Mouse (Mus musculus) myocyte (in vitro differentiated cells): Measurements from ENCODE around the gene Mest.

Experiments used
- E2F4 ChIP-seq: IDR thresholded peaks from one replicate; pipeline ENCODE4 v1.6.1; 2011; ENCODE audit warnings: mild to moderate bottlenecking, control low read depth, moderate library complexity; ENCODE audit not compliant: insufficient read depth
- MYOD1 ChIP-seq, 3 experiments: IDR thresholded peaks; one replicate each; pipeline ENCODE4 v1.6.1; 2011; ENCODE audit warnings: control low read depth in 2 of 3, low read depth in 2 of 3, mild to moderate bottlenecking in 2 of 3, moderate library complexity in 1 of 3; ENCODE audit not compliant: insufficient read length in 2 of 3, control insufficient read depth in 1 of 3
- MYOG ChIP-seq, 3 experiments: IDR thresholded peaks; one replicate each; pipeline ENCODE4 v1.6.1; 2011; ENCODE audit warnings: control low read depth in 2 of 3, low read depth in 2 of 3, mild to moderate bottlenecking in 2 of 3; ENCODE audit not compliant: insufficient read length in 2 of 3, control insufficient read depth in 1 of 3, insufficient read depth in 1 of 3
- POLR2A ChIP-seq: IDR thresholded peaks from one replicate; pipeline ENCODE4 v1.6.1; 2011; ENCODE audit warnings: low read depth, mild to moderate bottlenecking, control low read depth, moderate library complexity; ENCODE audit not compliant: insufficient read length
- POLR2AphosphoS2 ChIP-seq: IDR thresholded peaks from one replicate; pipeline ENCODE4 v1.6.1; 2011; ENCODE audit warnings: low read depth, control low read depth; ENCODE audit not compliant: insufficient read length
- REST ChIP-seq: IDR thresholded peaks from one replicate; pipeline ENCODE4 v1.6.1; 2011; ENCODE audit warnings: mild to moderate bottlenecking, control low read depth, moderate library complexity; ENCODE audit not compliant: insufficient read depth, insufficient read length
- SRF ChIP-seq: IDR thresholded peaks from one replicate; pipeline ENCODE4 v1.6.1; 2011; ENCODE audit warnings: low read depth; ENCODE audit not compliant: control insufficient read depth, insufficient read length
- TCF12 ChIP-seq: IDR thresholded peaks from one replicate; pipeline ENCODE4 v1.6.1; 2011; ENCODE audit warnings: mild to moderate bottlenecking, control low read depth; ENCODE audit not compliant: poor library complexity, insufficient read depth, severe bottlenecking
- TCF3 ChIP-seq: IDR thresholded peaks from one replicate; pipeline ENCODE4 v1.6.1; 2011; ENCODE audit warnings: low read depth, control low read depth; ENCODE audit not compliant: insufficient read length
- USF1 ChIP-seq: IDR thresholded peaks from one replicate; pipeline ENCODE4 v1.6.1; 2011; ENCODE audit warnings: low read depth, mild to moderate bottlenecking, control low read depth, moderate library complexity

- TF ChIP-seq MYOG (IDR thresholded peaks at IDR 0.05; ENCODE audit: control insufficient read depth in 1 of 3, insufficient read depth in 1 of 3, insufficient read length in 2 of 3, low read depth in 2 of 3) (no peak), E2F4 (no peak), TCF12 (no peak), POLR2A (no peak), MYOD1 (IDR thresholded peaks at IDR 0.05; ENCODE audit: control insufficient read depth in 1 of 3, insufficient read length in 2 of 3, low read depth in 2 of 3) (no peak), REST (no peak), POLR2AphosphoS2 (no peak), TCF3 (no peak), USF1 (no peak), SRF (no peak)
These were observed 13.0 kb downstream of the Mest start for GRCm38 (mm10) chr6:30736372-30736762.
